Mouse (Mus musculus) left cerebral cortex, postnatal 4 days (tissue): ENCODE data around the gene Gm3629. TPM values are rescaled to one million over a fixed set of nuclear protein-coding genes. Genes with fewer than 3 reads are reported as not detected.
"Not testable (repeated sequence)": the region's sequence is repeated elsewhere in the genome, so short reads cannot be mapped to it uniquely, and the experiment has no call there.

ENCODE experiments used
- DNase-seq: peaks from one replicate; pipeline ENCODE4 v3.0.0-alpha.2; 2022
- intact Hi-C: fragments of 180-260 bp; cut with DNase I; formaldehyde crosslinking; loops from one replicate; pipeline ENCODE4 v1.15.1; 2025
- total RNA-seq, 2 experiments: library from RNA; stranded (reverse); gene quantifications; 2 replicates each; pipeline ENCODE4 v1.2.3; 2021

The Gm3629 gene
- 1 to 10 TPM in 1 of 2 experiments, not detected in 1; 1.6 TPM for total RNA-seq

DNA sequence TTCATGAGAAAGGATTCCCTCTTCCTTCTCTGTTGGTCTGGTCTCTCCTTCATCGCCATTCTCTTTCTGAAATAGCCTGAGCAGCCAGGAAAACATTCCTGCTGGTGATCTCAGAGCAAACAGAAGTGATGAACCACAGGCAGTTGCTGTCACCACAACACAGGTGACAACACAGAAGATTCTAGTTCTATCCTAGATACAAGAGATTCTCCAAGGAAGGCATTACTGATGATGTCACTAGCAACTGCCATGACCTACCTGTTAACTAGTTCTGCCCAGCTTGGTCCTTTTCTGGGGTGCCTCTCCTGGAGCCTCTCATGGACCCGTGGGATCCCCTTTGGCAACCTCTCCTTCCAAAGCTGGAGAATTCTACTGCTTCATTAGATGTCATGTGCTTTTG, at the start of gene Gm3629:
Gene Gm3629, minus strand, starts transcription at position 101 of the 400 bp plus-strand sequence.
- DNase-seq, intact Hi-C loops: not testable (repeated sequence)

- DNase-seq, intact Hi-C loops: not testable (repeated sequence)
Measured at GRCm38 (mm10) chr14:6622318-6622717, 31.9 kb upstream of the Gm3629 start, which contains the start of gene Gm3460. Gene Gm3460 (minus strand): TSS chr14:6622418.

GRCm38 (mm10) chr14:6606436-6606835, 16.0 kb upstream of the Gm3629 start:
- intact Hi-C loops, DNase-seq: not testable (repeated sequence)

DNA sequence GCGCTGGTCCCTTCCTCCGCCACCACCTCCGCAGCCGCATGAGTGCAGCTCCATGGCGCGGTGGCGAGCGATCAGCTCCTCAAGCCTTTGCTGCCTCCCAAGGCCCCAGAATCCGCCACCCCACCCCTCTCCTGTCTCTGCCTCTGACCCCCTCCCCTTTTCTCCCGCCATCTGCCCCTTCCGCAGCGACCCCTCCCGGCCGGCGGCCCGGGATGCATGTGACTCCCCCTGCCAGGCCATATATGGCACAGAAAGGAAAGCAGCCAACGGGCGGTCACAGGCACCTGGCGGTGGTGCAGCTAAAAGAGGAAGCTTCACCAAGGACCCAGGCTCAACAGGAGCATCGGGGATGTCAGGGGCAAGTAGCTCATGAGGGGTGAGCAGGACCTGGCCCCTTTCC, 14.6 kb upstream of the Gm3629 start:
- intact Hi-C loops, result not testable (repeated sequence)
- DNase-seq, result peak; percentile 54

GRCm38 (mm10) chr14:6604551-6604950, 14.1 kb upstream of the Gm3629 start:
- DNase-seq, result peak; percentile 1
- intact Hi-C loops, result not testable (repeated sequence)

DNA sequence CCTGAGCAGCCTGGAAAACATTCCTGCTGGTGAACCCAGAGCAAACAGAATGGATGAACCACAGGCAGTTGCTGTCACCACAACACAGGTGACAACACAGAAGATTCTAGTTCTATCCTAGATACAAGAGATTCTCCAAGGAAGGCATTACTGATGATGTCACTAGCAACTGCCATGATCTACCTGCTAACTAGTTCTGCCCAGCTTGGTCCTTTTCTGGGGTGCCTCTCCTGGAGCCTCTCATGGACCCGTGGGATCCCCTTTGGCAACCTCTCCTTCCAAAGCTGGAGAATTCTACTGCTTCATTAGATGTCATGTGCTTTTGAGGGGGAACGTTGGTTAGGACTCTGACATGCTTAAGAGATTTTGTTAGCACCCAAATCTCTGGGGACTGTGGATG, 53.2 kb downstream of the Gm3629 start, which contains the start of gene Gm8356:
Gene Gm8356, minus strand, starts transcription at position 101 of the 400 bp plus-strand sequence.
- DNase-seq, intact Hi-C loops: not testable (repeated sequence)

Other genes starting within 250 kb of the Gm3629 start
- gene Gm3618, start 246.9 kb downstream of the Gm3629 start, total RNA-seq, result not detected
- under 1 TPM in 1 of 2 experiments, not detected in 1; 0.54 TPM for gene Gm16440, start 200.3 kb downstream of the Gm3629 start, total RNA-seq
- 10 to 100 TPM in 1 of 2 experiments, 1 to 10 TPM in 1; 9.3 to 13.5 TPM for gene Gm3591, start 178.1 kb downstream of the Gm3629 start, total RNA-seq
- not detected for gene Gm3594, start 146.0 kb downstream of the Gm3629 start, total RNA-seq
- gene Gm8356, start 53.3 kb downstream of the Gm3629 start, total RNA-seq, result not detected
- under 1 TPM in 1 of 2 experiments, not detected in 1; 0.50 TPM for gene Gm3460, start 31.8 kb upstream of the Gm3629 start, total RNA-seq
- not detected for gene Gm10251, start 93.6 kb upstream of the Gm3629 start, total RNA-seq
- gene Gm8050, start 129.6 kb upstream of the Gm3629 start, total RNA-seq, result not detected
- gene Gm3636, start 151.7 kb upstream of the Gm3629 start, total RNA-seq, result 10 to 100 TPM; 14.5 to 15.8 TPM
- under 1 TPM; 0.52 to 0.97 TPM for gene Gm8362, start 183.8 kb upstream of the Gm3629 start, total RNA-seq
- under 1 TPM in 1 of 2 experiments, not detected in 1; 0.70 TPM for gene Gm3642, start 249.7 kb upstream of the Gm3629 start, total RNA-seq